30 mouse cellular contexts compared by ENCODE assay signal in genomic region chr12:8093437-8093836, GRCm38 (mm10).
"Had no signal": no experiment of that assay in that cellular context is flagged by ENCODE, and none has a peak within 500 bp of the region (broad histone marks: within the 10 kb centered on the region; RNA-seq: fewer than 3 reads in every experiment).

No protein-coding gene starts in this region.

- H3K4me1 ChIP-seq: heart, embryonic 12.5 days; hindbrain, embryonic 10.5 days; hindbrain, embryonic 13.5 days; hindbrain, embryonic 15.5 days; intestine, embryonic 15.5 days; kidney, embryonic 15.5 days had no signal

- DNase-seq: heart, postnatal 10 days; heart, postnatal 14 days; heart, postnatal 36 days; heart, postnatal 4 days; kidney, adult 11 months; kidney, adult 18-20 months; kidney, adult 2 months; kidney, adult 8-10 months; kidney, adult 9 months; kidney, postnatal 10 days; kidney, postnatal 14 days; kidney, postnatal 25 days; kidney, postnatal 36 days; kidney, postnatal 4 days; layer of hippocampus, adult 9-11 months; layer of hippocampus, postnatal 36 days had no signal

- H3K9me3 ChIP-seq: heart, embryonic 12.5 days; heart, embryonic 13.5 days; heart, embryonic 15.5 days; hindbrain, embryonic 10.5 days; hindbrain, embryonic 12.5 days; hindbrain, embryonic 13.5 days; hindbrain, embryonic 15.5 days; intestine, embryonic 15.5 days; kidney, embryonic 15.5 days had no signal

- H3K4me3 ChIP-seq: heart, embryonic 12.5 days; heart, embryonic 13.5 days; heart, embryonic 15.5 days; hindbrain, embryonic 10.5 days; hindbrain, embryonic 12.5 days; hindbrain, embryonic 13.5 days; hindbrain, embryonic 15.5 days; intestine, embryonic 15.5 days; kidney, embryonic 15.5 days; layer of hippocampus, adult 2 months; left cerebral cortex, adult 2 months had no signal

- H3K27ac ChIP-seq: heart, embryonic 13.5 days; heart, embryonic 15.5 days; hindbrain, embryonic 10.5 days; hindbrain, embryonic 12.5 days; hindbrain, embryonic 13.5 days; hindbrain, embryonic 14.5 days; hindbrain, embryonic 15.5 days; hindbrain, postnatal 0 days; intestine, embryonic 15.5 days; kidney, embryonic 15.5 days; kidney, postnatal 0 days; layer of hippocampus, adult 2 months; left cerebral cortex, adult 2 months had no signal

- H3K27me3 ChIP-seq: heart, embryonic 12.5 days; heart, embryonic 13.5 days; heart, embryonic 15.5 days; hindbrain, embryonic 12.5 days; hindbrain, embryonic 13.5 days; hindbrain, embryonic 15.5 days; intestine, embryonic 15.5 days; kidney, embryonic 15.5 days had no signal

- H3K36me3 ChIP-seq: heart, embryonic 12.5 days; heart, embryonic 13.5 days; heart, embryonic 15.5 days; hindbrain, embryonic 10.5 days; hindbrain, embryonic 12.5 days; hindbrain, embryonic 13.5 days; hindbrain, embryonic 15.5 days; intestine, embryonic 15.5 days; kidney, embryonic 15.5 days had no signal

- H3K9ac ChIP-seq: heart, embryonic 12.5 days; heart, embryonic 13.5 days; heart, embryonic 15.5 days; hindbrain, embryonic 12.5 days; hindbrain, embryonic 13.5 days; hindbrain, embryonic 14.5 days; hindbrain, embryonic 15.5 days; intestine, embryonic 15.5 days; kidney, embryonic 15.5 days had no signal
